Mouse (Mus musculus): Measurements from ENCODE around the gene Il34.

DNA sequence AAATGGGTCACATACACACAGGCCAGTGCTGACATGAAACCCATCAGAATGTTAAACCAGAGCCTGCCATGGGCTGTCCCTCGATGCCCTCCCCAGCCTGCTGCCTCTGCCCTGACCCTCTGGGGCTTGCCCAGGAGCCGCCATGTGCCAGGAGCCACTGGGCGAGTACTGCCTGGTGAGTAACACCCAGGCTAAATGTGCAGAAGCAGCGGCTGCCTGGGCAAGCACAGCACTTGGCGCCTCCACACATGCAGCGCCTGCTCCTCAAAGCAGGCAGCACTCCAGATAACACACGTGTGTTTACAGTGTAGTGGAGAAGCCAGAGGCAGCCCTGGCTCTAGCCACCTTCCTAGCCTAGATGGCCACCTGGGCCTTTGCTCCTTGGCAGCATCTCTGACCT, 92.7 kb downstream of the Il34 start:
- TF ChIP-seq CTCF (IDR thresholded peaks at IDR 0.05; ENCODE audit: low read depth, low read length) (no peak), POLR2A (IDR thresholded peaks at IDR 0.05; ENCODE audit: borderline replicate concordance, low read depth, low read length) (no peak)
